ENCODE assay signal across 32 mouse cellular contexts in genomic region chr4:149947396-149947795, GRCm38 (mm10). TPM values are rescaled to one million over a fixed set of nuclear protein-coding genes. Genes with fewer than 3 reads are reported as not detected.
A peak's percentile ranks its signal among the peaks of the same experiment; 100 is the strongest.
DNase-seq lines count a peak whose midpoint lies in the region; ATAC-seq and TF ChIP-seq lines count a peak whose summit lies in the region.
"Had no signal": no experiment of that assay in that cellular context is flagged by ENCODE, and none has a peak within 500 bp of the region (broad histone marks: within the 10 kb centered on the region; RNA-seq: fewer than 3 reads in every experiment).

No protein-coding gene starts in this region.

- TF ChIP-seq CTCF in lung, postnatal 0 days (IDR thresholded peaks at IDR 0.05): no peak

- H3K4me1 ChIP-seq in heart, embryonic 15.5 days (replicated peaks): peaks cover 65% of the 10 kb centered on the region
- H3K4me1 ChIP-seq in lung, postnatal 0 days (ENCODE audit: insufficient read depth, low read depth, low read length): peaks cover 2% of the 10 kb centered on the region; the same call in 1 of the 2 replicates

- no peak overlapping the region for H3K4me2 ChIP-seq in heart, embryonic 15.5 days
- no peak overlapping the region for H3K4me2 ChIP-seq in lung, postnatal 0 days (replicated peaks; ENCODE audit: low read depth, low read length)
- H3K4me2 ChIP-seq: embryonic facial prominence, embryonic 15.5 days; heart, embryonic 13.5 days; hindbrain, embryonic 15.5 days; midbrain, embryonic 11.5 days had no signal

- no peaks in the 10 kb centered on the region for H3K9me3 ChIP-seq in heart, embryonic 15.5 days (replicated peaks)
- no peaks in the 10 kb centered on the region for H3K9me3 ChIP-seq in lung, postnatal 0 days (ENCODE audit: low read length)
- H3K9me3 ChIP-seq: embryonic facial prominence, embryonic 15.5 days; heart, embryonic 13.5 days; hindbrain, embryonic 10.5 days; hindbrain, embryonic 15.5 days had no signal

- no peak overlapping the region for H3K4me3 ChIP-seq in heart, embryonic 15.5 days
- H3K4me3 ChIP-seq in lung, postnatal 0 days (ENCODE audit: low read depth, low read length): no peak overlapping the region
- H3K4me3 ChIP-seq: embryonic facial prominence, embryonic 15.5 days; heart, embryonic 13.5 days; hindbrain, embryonic 10.5 days; hindbrain, embryonic 15.5 days; layer of hippocampus, adult 2 months had no signal

- H3K36me3 ChIP-seq in heart, embryonic 15.5 days: no peaks in the 10 kb centered on the region
- no peaks in the 10 kb centered on the region for H3K36me3 ChIP-seq in lung, postnatal 0 days (ENCODE audit: insufficient read depth, low read length)
- H3K36me3 ChIP-seq: embryonic facial prominence, embryonic 15.5 days; heart, embryonic 13.5 days; hindbrain, embryonic 10.5 days; hindbrain, embryonic 15.5 days had no signal

- peak overlapping the region; percentile 76 for H3K27ac ChIP-seq in heart, embryonic 15.5 days
- no peak overlapping the region for H3K27ac ChIP-seq in lung, postnatal 0 days (ENCODE audit: low read length)
- H3K27ac ChIP-seq: embryonic facial prominence, embryonic 15.5 days; hindbrain, embryonic 15.5 days; layer of hippocampus, adult 2 months; liver, embryonic 14.5 days had no signal

- WGBS in heart, embryonic 15.5 days: 80% methylated on average over 5 of the region's 5 CpGs
- WGBS in lung, postnatal 0 days: 82% methylated on average over 5 of the region's 5 CpGs

- no peak for TF ChIP-seq EP300 in lung, postnatal 0 days (IDR thresholded peaks at IDR 0.05)

- H3K27me3 ChIP-seq in heart, embryonic 15.5 days: 0 out of 2 replicates have a peak, but pooled peaks cover 4% of the 10 kb centered on the region
- H3K27me3 ChIP-seq in lung, postnatal 0 days (replicated peaks; ENCODE audit: insufficient read depth, low read length): no peaks in the 10 kb centered on the region
- H3K27me3 ChIP-seq: embryonic facial prominence, embryonic 15.5 days had no signal

- no peak for DNase-seq in heart, postnatal 25 days (ENCODE audit: low spot score)
- peak; percentile 54 for DNase-seq in thymus, postnatal 0 days (ENCODE audit: low spot score)
- no peak for DNase-seq in thymus, postnatal 36 days
- DNase-seq in kidney, adult 8-10 months: no peak
- no peak for DNase-seq in lung, postnatal 0 days (ENCODE audit: low spot score)
- DNase-seq: adrenal gland, adult 2 months; adrenal gland, postnatal 36 days; cerebellum, adult 18-20 months; cerebellum, postnatal 10 days; gastrocnemius, postnatal 25 days; kidney, adult 11 months; kidney, postnatal 36 days; left cerebral cortex, postnatal 4 days; liver; lung, adult 2 months; lung, postnatal 14 days; retina, postnatal 1 day; right cerebral cortex, postnatal 14 days had no signal

- H3K9ac ChIP-seq in heart, embryonic 15.5 days: no peak overlapping the region
- H3K9ac ChIP-seq in lung, postnatal 0 days (replicated peaks; ENCODE audit: low read depth): no peak overlapping the region
- H3K9ac ChIP-seq: embryonic facial prominence, embryonic 15.5 days; heart, embryonic 13.5 days; hindbrain, embryonic 15.5 days; liver, embryonic 14.5 days had no signal

- intact Hi-C loops in heart, postnatal 25 days (cut with DNase I): no loop called here

- no peak for ATAC-seq in heart, embryonic 15.5 days (replicated peaks; ENCODE audit: insufficient number of reproducible peaks, insufficient read depth, low FRiP score, low read depth)
- peak; percentile 55; the same call in 1 of the 2 replicates for ATAC-seq in common myeloid progenitor, adult 5-6 weeks (replicated peaks; ENCODE audit: low read depth, poor library complexity, severe bottlenecking)
- ATAC-seq in megakaryocyte-erythroid progenitor cell, adult 5-6 weeks (replicated peaks; ENCODE audit: low FRiP score, low TSS enrichment, poor library complexity, severe bottlenecking): peak; percentile 33; the same call in 1 of the 2 replicates
- ATAC-seq in lung, postnatal 0 days: no peak
- ATAC-seq: activated CD4-positive, CD25-positive, alpha-beta regulatory T cell, adult 4 months; forebrain, embryonic 14.5 days; inflammation-experienced regulatory T-cells, adult 6 months; midbrain, embryonic 16.5 days had no signal

RNA-seq across cellular contexts. Expression of gene Spsb1, which starts 7.4 kb away (rescaled TPM):
- polyA plus RNA-seq in heart, embryonic 15.5 days (2015; fragmentation: Nextera tagmentation; extraction: Ambion mirVana): 10.2 and 12.5 TPM in 2 replicates
- total RNA-seq in heart, postnatal 25 days (2021): 10 to 100 TPM; 32.6 to 36.7 TPM
- 9.0 and 9.5 TPM in 2 replicates for polyA plus RNA-seq in thymus, postnatal 0 days (2015; fragmentation: Nextera tagmentation; extraction: Ambion mirVana)
- total RNA-seq in common myeloid progenitor, adult 5-6 weeks (2017): not detected in 2 replicates
- 0.35 TPM in 1 of 2 replicates, not detected in the other for total RNA-seq in megakaryocyte-erythroid progenitor cell, adult 5-6 weeks (2014; fragmentation: Nextera tagmentation)
- total RNA-seq in megakaryocyte-erythroid progenitor cell, adult 5-6 weeks (2017): not detected in 2 replicates
- polyA plus RNA-seq in lung, postnatal 0 days (2015; fragmentation: Nextera tagmentation; extraction: Ambion mirVana): 14.6 and 19.2 TPM in 2 replicates

Comparison
In these comparisons a context has a peak if more than half of its experiments do, and no peak if none do; other contexts are left out.
1. ATAC-seq: peak in common myeloid progenitor, adult 5-6 weeks (single experiment) and megakaryocyte-erythroid progenitor cell, adult 5-6 weeks (single experiment); none in heart, embryonic 15.5 days (single experiment) and lung, postnatal 0 days (single experiment).
2. RNA of gene Spsb1, which starts 7.4 kb away (total RNA-seq): 32.6 to 36.7 TPM in heart, postnatal 25 days; not detected in common myeloid progenitor, adult 5-6 weeks and 0.35 TPM in megakaryocyte-erythroid progenitor cell, adult 5-6 weeks; every median in the first group is over 10 times any median in the second.